Mouse (Mus musculus) MEL (cell line): ENCODE data around the gene Secisbp2. TPM values are rescaled to one million over a fixed set of nuclear protein-coding genes. Genes with fewer than 3 reads are reported as not detected.

Experiments used
- DNase-seq: peaks from one replicate; pipeline ENCODE4 v3.0.0; 2011; ENCODE audit warnings: low read depth, low spot score
- H3K27ac ChIP-seq: 2 replicates; pipeline ENCODE4 v1.5.1; 2012; ENCODE audit warnings: low read depth, mild to moderate bottlenecking, control low read depth, low read length, moderate library complexity; ENCODE audit not compliant: control insufficient read depth
- H3K27me3 ChIP-seq, 2 experiments: fragments of 150-350 bp in 1 of 2; sonication (generic) in 1 of 2; 2 replicates each; pipeline ENCODE4 v1.6.1; 2012; ENCODE audit warnings: low read length in 2 of 2, mild to moderate bottlenecking in 2 of 2, improper control_type of control experiment in 1 of 2, moderate library complexity in 1 of 2; ENCODE audit not compliant: insufficient read depth in 2 of 2, control insufficient read depth in 1 of 2
- H3K36me3 ChIP-seq, 2 experiments: 2 replicates each; pipeline ENCODE4 v1.6.1; 2012 to 2014; ENCODE audit warnings: low read length in 2 of 2, improper control_type of control experiment in 1 of 2, inconsistent platforms in 1 of 2, mild to moderate bottlenecking in 1 of 2; ENCODE audit not compliant: insufficient read depth in 2 of 2, control insufficient read depth in 1 of 2
- H3K4me1 ChIP-seq, 2 experiments: fragments of 150-350 bp in 1 of 2; sonication (generic) in 1 of 2; 2 replicates each; pipeline ENCODE4 v1.6.1; 2012; ENCODE audit warnings: low read length in 2 of 2, improper control_type of control experiment in 1 of 2, mild to moderate bottlenecking in 1 of 2; ENCODE audit not compliant: insufficient read depth in 2 of 2, control insufficient read depth in 1 of 2
- H3K4me3 ChIP-seq, 2 experiments: fragments of 150-350 bp in 1 of 2; sonication (generic) in 1 of 2; 2 replicates each; pipeline ENCODE4 v1.5.1; 2012; ENCODE audit warnings: low read depth in 2 of 2, low read length in 2 of 2, mild to moderate bottlenecking in 2 of 2, moderate library complexity in 2 of 2, control low read depth in 1 of 2, improper control_type of control experiment in 1 of 2; ENCODE audit not compliant: control insufficient read depth in 1 of 2, insufficient read depth in 1 of 2
- H3K79me2 ChIP-seq: 2 replicates; pipeline ENCODE4 v1.6.1; 2012; ENCODE audit warnings: mild to moderate bottlenecking, low read length, moderate library complexity; ENCODE audit not compliant: control insufficient read depth, poor library complexity, insufficient read depth
- H3K9ac ChIP-seq: 2 replicates; pipeline ENCODE4 v1.6.1; 2012; ENCODE audit warnings: low read depth, mild to moderate bottlenecking, control low read depth, low read length, moderate library complexity; ENCODE audit not compliant: control insufficient read depth, poor library complexity, severe bottlenecking
- H3K9me3 ChIP-seq: fragments of 150-350 bp; sonication (generic); replicated peaks from 2 replicates; pipeline ENCODE4 v1.6.1; 2012; ENCODE audit warnings: mild to moderate bottlenecking, low read length, improper control_type of control experiment, moderate library complexity; ENCODE audit not compliant: insufficient read depth
- CTCF ChIP-seq, 3 experiments: IDR thresholded peaks in 2 of 3; conservative IDR thresholded peaks in 1 of 3; 2 replicates each; pipeline ENCODE4 v1.5.1; 2011 to 2012; ENCODE audit warnings: low read length in 3 of 3, low read depth in 2 of 3, mild to moderate bottlenecking in 2 of 3, improper control_type of control experiment in 1 of 3, inconsistent platforms in 1 of 3, mixed read lengths in 1 of 3, moderate library complexity in 1 of 3; ENCODE audit not compliant: control insufficient read depth in 1 of 3, insufficient read depth in 1 of 3, poor library complexity in 1 of 3, severe bottlenecking in 1 of 3
- ETS1 ChIP-seq: IDR thresholded peaks from 2 replicates; pipeline ENCODE4 v1.6.1; 2012; ENCODE audit warnings: low read depth, mild to moderate bottlenecking, inconsistent platforms, low read length, improper control_type of control experiment, moderate library complexity
- HCFC1 ChIP-seq: IDR thresholded peaks from 2 replicates; pipeline ENCODE4 v1.6.1; 2012; ENCODE audit warnings: low read depth, mild to moderate bottlenecking, inconsistent platforms, low read length, improper control_type of control experiment, moderate library complexity
- JUND ChIP-seq: IDR thresholded peaks from 2 replicates; pipeline ENCODE4 v1.6.1; 2011; ENCODE audit warnings: low read depth, mild to moderate bottlenecking, improper control_type of control experiment, low read length
- MAFK ChIP-seq: IDR thresholded peaks from 2 replicates; pipeline ENCODE4 v1.6.1; 2011; ENCODE audit warnings: low read depth, mild to moderate bottlenecking, low read length, improper control_type of control experiment, borderline replicate concordance
- MAZ ChIP-seq: IDR thresholded peaks from 2 replicates; pipeline ENCODE4 v1.6.1; 2012; ENCODE audit warnings: low read depth, mild to moderate bottlenecking, inconsistent platforms, low read length, improper control_type of control experiment
- MEF2A ChIP-seq: IDR thresholded peaks from 2 replicates; pipeline ENCODE4 v1.6.1; 2014; ENCODE audit warnings: low read depth, mild to moderate bottlenecking, inconsistent platforms, low read length, improper control_type of control experiment; ENCODE audit not compliant: poor library complexity, insufficient replicate concordance, severe bottlenecking; ENCODE audit errors: extremely low read depth
- MYB ChIP-seq: IDR thresholded peaks from 2 replicates; pipeline ENCODE4 v1.6.1; 2011; ENCODE audit warnings: mild to moderate bottlenecking, low read depth, low read length, improper control_type of control experiment
- NELFE ChIP-seq: IDR thresholded peaks from 2 replicates; pipeline ENCODE4 v1.6.1; 2011; ENCODE audit warnings: low read depth, low read length, improper control_type of control experiment
- POLR2A ChIP-seq, 2 experiments: IDR thresholded peaks; 2 replicates each; pipeline ENCODE4 v1.6.1; 2011 to 2012; ENCODE audit warnings: low read length in 2 of 2, mild to moderate bottlenecking in 2 of 2, control low read depth in 1 of 2, improper control_type of control experiment in 1 of 2, low read depth in 1 of 2, moderate library complexity in 1 of 2; ENCODE audit not compliant: control insufficient read depth in 1 of 2, insufficient read depth in 1 of 2, poor library complexity in 1 of 2
- POLR2AphosphoS2 ChIP-seq: IDR thresholded peaks from 2 replicates; pipeline ENCODE4 v1.6.1; 2011; ENCODE audit warnings: low read length, improper control_type of control experiment
- POLR2AphosphoS5 ChIP-seq: IDR thresholded peaks from 2 replicates; pipeline ENCODE4 v1.6.1; 2012; ENCODE audit warnings: low read depth, borderline replicate concordance, mild to moderate bottlenecking, inconsistent platforms, low read length, moderate library complexity, mixed read lengths
- RAD21 ChIP-seq: IDR thresholded peaks from 2 replicates; pipeline ENCODE4 v1.6.1; 2011; ENCODE audit warnings: mild to moderate bottlenecking, low read depth, low read length, improper control_type of control experiment
- SIN3A ChIP-seq: IDR thresholded peaks from 2 replicates; pipeline ENCODE4 v1.6.1; 2012; ENCODE audit warnings: low read length, improper control_type of control experiment, inconsistent platforms
- SMC3 ChIP-seq: IDR thresholded peaks from 2 replicates; pipeline ENCODE4 v1.6.1; 2011; ENCODE audit warnings: low read depth, low read length, improper control_type of control experiment
- TAL1 ChIP-seq: IDR thresholded peaks from 2 replicates; pipeline ENCODE4 v1.6.1; 2012; ENCODE audit warnings: mild to moderate bottlenecking, inconsistent platforms, low read length, moderate library complexity, mixed read lengths
- TCF12 ChIP-seq: IDR thresholded peaks from 2 replicates; pipeline ENCODE4 v1.6.1; 2014; ENCODE audit warnings: low read depth, mild to moderate bottlenecking, inconsistent platforms, low read length, improper control_type of control experiment, moderate library complexity
- UBTF ChIP-seq: IDR thresholded peaks from 2 replicates; pipeline ENCODE4 v1.6.1; 2012; ENCODE audit warnings: low read depth, mild to moderate bottlenecking, inconsistent platforms, low read length, improper control_type of control experiment, moderate library complexity, borderline replicate concordance; ENCODE audit not compliant: insufficient read depth
- USF2 ChIP-seq, 2 experiments: IDR thresholded peaks; 2 replicates each; pipeline ENCODE4 v1.6.1; 2011 to 2012; ENCODE audit warnings: improper control_type of control experiment in 2 of 2, low read length in 2 of 2, borderline replicate concordance in 1 of 2, inconsistent platforms in 1 of 2, low read depth in 1 of 2, mild to moderate bottlenecking in 1 of 2; ENCODE audit not compliant: insufficient read depth in 1 of 2
- ZC3H11A ChIP-seq: IDR thresholded peaks from 2 replicates; pipeline ENCODE4 v1.6.1; 2012; ENCODE audit warnings: low read depth, mild to moderate bottlenecking, inconsistent platforms, low read length, improper control_type of control experiment
- ZNF384 ChIP-seq: IDR thresholded peaks from 2 replicates; pipeline ENCODE4 v1.6.1; 2012; ENCODE audit warnings: low read depth, mild to moderate bottlenecking, inconsistent platforms, low read length, improper control_type of control experiment
- polyA plus RNA-seq, 2 experiments: library from polyadenylated mRNA; stranded (reverse) in 1 of 2; unstranded in 1 of 2; fragments of >175 nt in 1 of 2; fragments of >200 nt in 1 of 2; gene quantifications; 2 replicates each; pipeline versions ENCODE4 v1.2.1 to v1.2.4; 2012; ENCODE audit warnings: low replicate concordance in 2 of 2, low read depth in 1 of 2; ENCODE audit not compliant: insufficient read length in 2 of 2, insufficient read depth in 1 of 2, missing spikeins in 1 of 2
- total RNA-seq: library from RNA; depleted of rRNA; stranded (reverse); fragments of 300-350 nt; gene quantifications from 2 replicates; pipeline ENCODE4 v1.2.3, GENCODE M21; 2012

The Secisbp2 gene
- total and polyA plus RNA-seq, 3 experiments, result 26.0 to 76.4 (median 28.5) TPM

- H3K9ac ChIP-seq, result no peak overlapping the region
- no peak overlapping the region for H3K27ac ChIP-seq
- no peaks in the 10 kb centered on the region for H3K79me2 ChIP-seq
- peaks cover 0 to 9% of the 10 kb centered on the region in 2 experiments; a peak in 2 of 4 replicates for H3K36me3 ChIP-seq
- DNase-seq, result peak; percentile 58
- no peaks in the 10 kb centered on the region for H3K9me3 ChIP-seq
- H3K4me3 ChIP-seq, result no peak overlapping the region
- peaks cover 2 to 3% of the 10 kb centered on the region in 2 experiments for H3K4me1 ChIP-seq
- no peak for TF ChIP-seq HCFC1
- no peak for TF ChIP-seq MEF2A
- TF ChIP-seq ZC3H11A, result no peak
- TF ChIP-seq POLR2AphosphoS5, result no peak
- peak in 2 of 3 experiments; percentile 33 to 49; a peak in 3 of 6 replicates for TF ChIP-seq CTCF (IDR thresholded peaks at IDR 0.05 in 2 of 3, conservative IDR thresholded peaks at IDR 0.05 in 1 of 3; ENCODE audit: control insufficient read depth in 1 of 3, insufficient read depth in 1 of 3, low read depth in 2 of 3, low read length in 3 of 3, poor library complexity in 1 of 3, severe bottlenecking in 1 of 3)
- TF ChIP-seq USF2 (IDR thresholded peaks at IDR 0.05; ENCODE audit: borderline replicate concordance in 1 of 2, insufficient read depth in 1 of 2, low read depth in 1 of 2, low read length in 2 of 2), result no peak
- 0 out of 2 replicates have a peak, but pooled peaks have one; percentile 8 for TF ChIP-seq RAD21
- no peak for TF ChIP-seq TAL1
- no peak for TF ChIP-seq MAZ
- no peak for TF ChIP-seq ZNF384
- H3K27me3 ChIP-seq, result no peaks in the 10 kb centered on the region
Observed at GRCm38 (mm10) chr13:51638958-51639357, 12.5 kb upstream of the Secisbp2 start.

- no peaks in the 10 kb centered on the region for H3K9me3 ChIP-seq
- peak; percentile 85 for TF ChIP-seq ZNF384
- no peak for TF ChIP-seq POLR2AphosphoS2
- H3K27ac ChIP-seq, result no peak overlapping the region
- H3K79me2 ChIP-seq, result peaks cover 13% of the 10 kb centered on the region
- H3K4me3 ChIP-seq, result no peak overlapping the region
- no peaks in the 10 kb centered on the region for H3K27me3 ChIP-seq
- no peak for DNase-seq
- H3K4me1 ChIP-seq, result peaks cover 2 to 3% of the 10 kb centered on the region in 2 experiments
- H3K36me3 ChIP-seq, result peaks cover 3 to 9% of the 10 kb centered on the region in 2 experiments; a peak in 3 of 4 replicates
- H3K9ac ChIP-seq, result no peak overlapping the region
Observed at GRCm38 (mm10) chr13:51641424-51641823, 10.1 kb upstream of the Secisbp2 start.

- DNase-seq, result no peak
- Histone ChIP-seq H3K27ac (no peak overlapping the region), H3K4me3 (no peak overlapping the region), H3K9me3 (no peaks in the 10 kb centered on the region), H3K79me2 (peaks cover 21% of the 10 kb centered on the region), H3K9ac (no peak overlapping the region), H3K4me1 (peaks cover 2 to 3% of the 10 kb centered on the region in 2 experiments), H3K36me3 (peaks cover 4 to 9% of the 10 kb centered on the region in 2 experiments; a peak in 3 of 4 replicates), H3K27me3 (no peaks in the 10 kb centered on the region)
- TF ChIP-seq TCF12, result no peak
- TF ChIP-seq MAFK, result no peak
- no peak for TF ChIP-seq UBTF
- TF ChIP-seq POLR2A (IDR thresholded peaks at IDR 0.05; ENCODE audit: control insufficient read depth in 1 of 2, insufficient read depth in 1 of 2, low read depth in 1 of 2, low read length in 2 of 2, poor library complexity in 1 of 2), result no peak
- TF ChIP-seq SMC3, result no peak
- TF ChIP-seq USF2 (IDR thresholded peaks at IDR 0.05; ENCODE audit: borderline replicate concordance in 1 of 2, insufficient read depth in 1 of 2, low read depth in 1 of 2, low read length in 2 of 2), result no peak
- no peak for TF ChIP-seq MYB
- TF ChIP-seq NELFE, result no peak
- no peak for TF ChIP-seq JUND
- TF ChIP-seq SIN3A, result no peak
- TF ChIP-seq ETS1, result no peak
- no peak for TF ChIP-seq ZC3H11A
Observed at GRCm38 (mm10) chr13:51642171-51642778, 9.2 kb upstream of the Secisbp2 start.
